Mouse (Mus musculus) olfactory bulb, adult 2 months (tissue): Measurements from ENCODE around the gene Ncoa7.

ENCODE experiments used
- CTCF ChIP-seq: fragments of 200-500 bp; IDR thresholded peaks from 2 replicates; pipeline ENCODE4 v1.5.1; 2012; ENCODE audit warnings: low read depth, mild to moderate bottlenecking, low read length, moderate library complexity; ENCODE audit not compliant: insufficient read depth
- POLR2A ChIP-seq: fragments of 200-500 bp; IDR thresholded peaks from 2 replicates; pipeline ENCODE4 v1.6.1; 2012; ENCODE audit warnings: mild to moderate bottlenecking, low read depth, low read length, moderate library complexity; ENCODE audit not compliant: insufficient read depth

DNA sequence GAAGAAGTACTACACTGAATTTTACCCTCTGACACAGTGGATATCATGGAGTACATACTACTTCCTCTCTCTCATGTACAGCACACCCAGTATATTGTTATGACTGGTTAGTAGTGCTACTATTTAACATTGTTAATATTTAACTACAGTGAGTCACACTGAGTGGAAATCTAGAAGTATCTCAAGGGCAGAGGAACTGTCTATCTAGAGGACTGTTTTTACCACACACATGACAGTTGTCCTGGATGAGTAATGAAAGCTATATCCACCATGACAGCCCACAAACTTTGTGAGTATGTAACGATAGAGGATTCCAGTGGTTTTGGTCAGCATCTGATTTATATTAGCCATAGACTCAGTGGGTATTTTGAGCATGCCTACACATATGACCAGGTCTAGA is 90.6 kb downstream of the Ncoa7 start:
- TF ChIP-seq CTCF (no peak), POLR2A (no peak)
